Mouse (Mus musculus): ENCODE results near the gene Mettl7b. TPM values are rescaled to one million over a fixed set of nuclear protein-coding genes. Genes with fewer than 3 reads are reported as not detected.
A peak's percentile ranks its signal among the peaks of the same experiment; 100 is the strongest.

The Mettl7b gene
- total RNA-seq, 2 experiments from 2014 or later, result not detected

DNA sequence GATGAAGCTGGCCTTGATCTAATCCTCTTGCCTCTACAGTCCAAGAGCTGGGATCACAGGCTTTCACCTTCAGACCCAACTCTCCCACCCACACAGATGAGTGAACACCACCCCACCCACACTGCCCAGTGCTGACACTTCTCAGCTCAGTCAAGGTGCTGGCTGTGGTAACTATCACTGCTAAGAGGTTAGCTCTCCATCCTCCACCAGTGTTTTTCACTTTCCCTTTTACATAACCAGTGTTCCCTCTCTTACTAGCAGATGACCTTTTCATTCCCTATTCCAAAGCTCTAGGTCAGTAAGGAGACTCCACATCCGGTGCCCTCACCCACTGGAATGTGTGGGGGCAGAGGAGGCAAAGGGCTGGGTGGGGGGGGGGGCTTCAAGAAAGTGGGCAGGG lies 39.5 kb downstream of the Mettl7b start:
- DNase-seq (ENCODE audit: low spot score in 2 of 2), result no peak

- DNase-seq (ENCODE audit: low spot score in 2 of 2), result no peak
Measured at GRCm38 (mm10) chr10:128920736-128921161, 40.0 kb downstream of the Mettl7b start.

DNA sequence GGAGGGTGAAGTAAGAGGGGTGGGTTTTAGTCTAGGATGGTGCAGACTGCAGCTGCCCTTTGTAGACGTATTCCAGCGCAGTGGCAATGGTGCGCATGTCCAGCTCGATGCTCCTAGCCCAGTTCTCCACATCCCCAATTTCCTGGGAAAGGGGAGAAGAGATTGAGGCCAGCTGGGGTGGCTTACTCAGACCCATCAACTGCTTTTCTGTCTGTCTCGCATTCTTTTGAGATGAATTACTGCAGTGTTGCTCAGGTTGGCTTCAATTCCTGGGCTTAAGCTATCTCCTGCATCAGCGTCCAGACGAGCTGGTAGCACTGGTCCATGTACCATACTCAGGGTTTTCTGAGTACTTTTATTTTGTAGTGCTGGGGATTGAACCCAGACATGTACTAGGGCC lies 40.8 kb downstream of the Mettl7b start:
- DNase-seq (ENCODE audit: low spot score in 2 of 2), result no peak

DNA sequence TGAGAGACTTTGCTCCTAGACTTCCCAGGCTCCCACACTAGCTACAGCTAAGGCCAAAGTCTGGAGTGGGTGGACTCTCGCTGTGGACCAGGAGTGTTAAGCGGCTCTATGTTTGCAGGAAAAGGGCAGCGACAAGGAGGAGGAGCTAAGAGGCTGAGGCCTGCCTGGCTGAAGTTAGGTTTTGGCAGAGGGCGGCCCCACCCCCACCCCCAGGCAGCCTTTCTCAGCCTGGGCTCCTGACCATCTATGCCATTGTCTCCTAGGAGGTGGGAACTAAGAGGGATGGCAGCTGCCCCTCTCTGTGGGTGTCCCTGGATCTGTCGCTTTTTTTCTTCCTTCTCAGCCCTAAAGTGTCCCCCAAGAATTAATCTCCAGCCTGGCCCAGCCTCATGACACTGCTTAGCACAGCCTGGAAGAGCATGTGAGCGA lies 41.6 kb downstream of the Mettl7b start:
- no peak for DNase-seq (ENCODE audit: low spot score in 2 of 2)

GRCm38 (mm10) chr10:128918246-128918645 lies 42.5 kb downstream of the Mettl7b start:
- peak; percentile 66 to 73 for DNase-seq (ENCODE audit: low spot score in 2 of 2)

DNA sequence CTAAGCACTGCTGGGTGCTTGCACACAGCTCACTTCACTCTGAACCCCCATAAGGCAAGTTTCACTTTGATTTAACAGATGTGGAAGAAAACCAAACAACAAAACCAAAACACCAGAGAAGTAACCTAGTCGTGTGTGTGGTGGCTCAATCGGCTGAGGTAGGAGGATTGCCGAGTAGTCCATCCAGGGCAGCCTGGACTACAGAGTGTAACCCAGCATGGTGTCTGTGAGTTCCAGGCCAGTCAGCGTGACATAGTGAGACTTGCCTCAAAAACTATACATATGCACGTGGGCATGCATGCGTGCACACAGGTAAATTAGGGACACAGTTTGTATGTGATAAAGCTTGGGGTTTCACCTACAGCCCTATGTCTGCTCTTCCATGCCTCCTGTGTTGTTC lies 43.4 kb downstream of the Mettl7b start:
- DNase-seq (ENCODE audit: low spot score in 2 of 2), result no peak

GRCm38 (mm10) chr10:128916665-128917064 lies 44.1 kb downstream of the Mettl7b start:
- DNase-seq (ENCODE audit: low spot score in 2 of 2), result no peak

- no peak for DNase-seq (ENCODE audit: low spot score in 2 of 2)
Measured at GRCm38 (mm10) chr10:128915550-128915949, 45.2 kb downstream of the Mettl7b start.

DNA sequence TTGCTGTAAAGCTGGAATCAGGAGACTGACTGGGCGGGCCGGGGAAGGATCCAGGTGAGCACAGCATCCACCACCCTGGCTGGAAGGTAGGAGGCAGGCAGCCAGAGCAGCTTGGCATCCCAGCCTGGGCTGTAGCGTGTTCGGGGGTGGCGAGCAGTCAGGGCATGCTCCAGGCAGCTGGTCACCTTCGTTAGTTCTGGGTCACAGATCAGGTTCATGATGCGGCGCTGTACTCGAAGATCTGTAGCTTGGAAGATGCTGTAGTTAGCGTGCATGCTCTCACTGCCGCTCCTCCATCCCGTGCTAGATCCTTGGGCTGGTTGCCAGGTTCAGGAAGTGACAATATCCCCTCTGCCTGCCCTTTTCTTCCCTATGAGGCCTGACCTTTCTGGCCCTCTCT lies 47.1 kb downstream of the Mettl7b start:
- no peak for DNase-seq (ENCODE audit: low spot score in 2 of 2)

GRCm38 (mm10) chr10:128913219-128913618 lies 47.6 kb downstream of the Mettl7b start:
- peak; percentile 92 to 94 for DNase-seq (ENCODE audit: low spot score in 2 of 2)

GRCm38 (mm10) chr10:128912791-128913190 lies 48.0 kb downstream of the Mettl7b start:
- DNase-seq (ENCODE audit: low spot score in 2 of 2), result no peak

- no peak for DNase-seq (ENCODE audit: low spot score in 2 of 2)
Measured at GRCm38 (mm10) chr10:128912268-128912667, 48.5 kb downstream of the Mettl7b start.

DNA sequence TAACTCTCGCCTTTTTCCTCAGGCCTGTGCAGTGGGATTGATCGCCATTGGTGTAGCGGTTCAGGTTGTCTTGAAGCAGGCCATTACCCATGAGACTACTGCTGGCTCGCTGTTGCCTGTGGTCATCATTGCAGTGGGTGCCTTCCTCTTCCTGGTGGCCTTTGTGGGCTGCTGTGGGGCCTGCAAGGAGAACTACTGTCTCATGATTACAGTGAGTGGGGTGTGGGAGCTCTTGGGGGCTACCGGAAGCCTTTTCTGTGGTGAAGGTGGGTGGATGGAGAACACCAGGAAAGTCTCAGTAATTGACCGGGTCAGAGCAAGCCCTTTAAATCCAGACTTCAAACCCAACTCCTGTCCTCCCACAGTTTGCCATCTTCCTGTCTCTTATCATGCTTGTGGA lies 49.4 kb downstream of the Mettl7b start:
- no peak for DNase-seq (ENCODE audit: low spot score in 2 of 2)

- peak; percentile 66 to 77 for DNase-seq (ENCODE audit: low spot score in 2 of 2)
Measured at GRCm38 (mm10) chr10:128910066-128910841, 50.5 kb downstream of the Mettl7b start.

DNA sequence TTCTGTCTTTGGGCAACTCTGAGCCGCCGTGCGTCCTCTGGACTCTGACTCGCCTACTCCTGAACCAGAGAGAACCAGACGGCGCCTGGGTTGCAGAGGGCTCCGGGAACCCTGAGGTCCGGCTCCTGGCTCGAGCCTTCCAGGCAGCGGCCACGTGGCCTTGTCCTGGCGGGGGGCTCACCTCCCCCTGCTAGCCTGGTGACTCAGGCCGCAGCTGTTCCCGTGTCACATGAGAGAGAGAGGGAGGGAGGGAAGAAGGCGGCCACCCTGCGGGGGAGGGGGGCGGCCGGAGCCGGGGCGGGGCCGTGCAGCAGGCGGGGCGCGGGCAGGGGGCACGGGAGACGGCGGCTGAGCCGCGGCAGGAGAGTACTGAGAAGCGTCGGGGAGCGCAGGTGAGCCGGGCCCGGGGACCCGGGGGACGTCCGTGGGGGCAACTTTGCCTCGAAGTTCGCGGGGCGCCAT lies 51.2 kb downstream of the Mettl7b start:
- peak; percentile 68 to 81 for DNase-seq (ENCODE audit: low spot score in 2 of 2)

DNA sequence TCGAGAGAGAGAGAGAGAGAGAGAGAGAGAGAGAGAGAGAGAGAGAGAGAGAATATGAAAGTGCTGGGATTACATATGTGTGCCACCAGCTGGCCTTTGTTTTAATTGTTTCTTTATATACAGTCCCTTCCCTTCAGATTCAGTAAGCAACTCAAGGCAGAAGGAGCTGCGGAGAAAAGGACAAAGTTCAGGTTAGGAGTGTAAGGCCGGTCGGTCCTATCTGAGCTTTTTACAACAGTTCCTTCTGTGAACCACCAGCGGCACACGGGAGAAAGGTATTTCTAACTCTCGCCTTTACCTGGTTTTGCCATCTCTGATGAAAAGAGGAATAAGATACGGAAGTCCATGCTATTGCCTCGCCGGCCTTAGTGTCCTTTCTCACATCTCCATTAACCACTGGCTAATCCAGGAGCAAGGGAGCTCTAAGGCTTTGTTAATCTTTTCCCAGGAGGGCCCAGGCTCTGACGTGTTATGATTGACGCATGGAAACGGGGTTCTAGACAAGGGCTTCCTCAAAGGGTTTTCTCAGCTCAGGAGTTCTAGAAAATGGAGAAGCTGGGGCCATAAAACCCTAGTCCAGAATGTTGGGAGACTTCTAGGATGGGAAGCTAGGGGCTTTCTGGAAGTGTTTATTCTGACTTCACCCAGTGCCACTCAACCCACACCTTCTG lies 51.9 kb downstream of the Mettl7b start:
- no peak for DNase-seq (ENCODE audit: low spot score in 2 of 2)

Other genes with a start within 250 kb of the Mettl7b start
- gene Dgka, start 216.1 kb downstream of the Mettl7b start, total RNA-seq (2021), result 1 to 10 TPM; 8.0 to 8.2 TPM
- gene Pym1, start 213.1 kb downstream of the Mettl7b start, total RNA-seq (2021), result 10 to 100 TPM; 34.9 to 35.1 TPM
- gene Mmp19, start 170.1 kb downstream of the Mettl7b start, total RNA-seq (2021), result under 1 TPM; 0.53 to 0.89 TPM
- 10 to 100 TPM; 59.9 to 65.7 TPM for gene Dnajc14, start 156.9 kb downstream of the Mettl7b start, total RNA-seq (2021)
- 10 to 100 TPM; 13.9 to 17.6 TPM for gene Tmem198b, start 156.6 kb downstream of the Mettl7b start, total RNA-seq (2021)
- 10 to 100 TPM; 40.9 to 48.2 TPM for gene Sarnp, start 143.7 kb downstream of the Mettl7b start, total RNA-seq (2021)
- gene Ormdl2, start 139.3 kb downstream of the Mettl7b start, total RNA-seq (2021), result 1 to 10 TPM; 3.7 to 6.0 TPM
- 10 to 100 TPM; 23.1 to 24.0 TPM for gene Gdf11, start 69.3 kb downstream of the Mettl7b start, total RNA-seq (2021)
- 100 to 1,000 TPM in 1 of 2 experiments, 10 to 100 TPM in 1; 81.7 to 110 TPM for gene Cd63, start 60.0 kb downstream of the Mettl7b start, total RNA-seq (2021)
- 1 to 10 TPM; 5.6 to 6.7 TPM for gene Rdh5, start 38.1 kb downstream of the Mettl7b start, total RNA-seq (2021)
- 100 to 1,000 TPM; 109 to 123 TPM for gene Bloc1s1, start 37.0 kb downstream of the Mettl7b start, total RNA-seq (2021)
- 10 to 100 TPM; 22.2 to 27.4 TPM for gene Itga7, start 27.2 kb downstream of the Mettl7b start, total RNA-seq (2021)
- gene Olfr9, start 28.4 kb upstream of the Mettl7b start, total RNA-seq (2021), result not detected
- gene Olfr763, start 49.8 kb upstream of the Mettl7b start, total RNA-seq (2021), result not detected
- not detected for gene Olfr764-ps1, start 78.9 kb upstream of the Mettl7b start, total RNA-seq (2021)
- gene Olfr765, start 89.0 kb upstream of the Mettl7b start, total RNA-seq (2021), result not detected
- gene Olfr766-ps1, start 108.0 kb upstream of the Mettl7b start, total RNA-seq (2021), result not detected
- under 1 TPM in 1 of 2 experiments, not detected in 1; 0.07 TPM for gene Olfr767, start 121.9 kb upstream of the Mettl7b start, total RNA-seq (2021)
- not detected for gene Olfr768, start 138.4 kb upstream of the Mettl7b start, total RNA-seq (2021)
- gene Olfr769, start 156.9 kb upstream of the Mettl7b start, total RNA-seq (2021), result not detected
- gene Olfr770, start 178.0 kb upstream of the Mettl7b start, total RNA-seq (2021), result not detected
- gene Olfr771, start 203.8 kb upstream of the Mettl7b start, total RNA-seq (2021), result not detected
- not detected for gene Olfr772, start 216.9 kb upstream of the Mettl7b start, total RNA-seq (2021)
- gene Olfr773, start 226.4 kb upstream of the Mettl7b start, total RNA-seq (2021), result not detected

All from layer of hippocampus, postnatal 10 days (tissue).